Mouse (Mus musculus) MEL-GATA-1-ER (cell line): ENCODE data around the gene Ak7.

Source experiments
- DNase-seq: peaks from one replicate; pipeline ENCODE4 v3.0.0-alpha.2; 2012; ENCODE audit warnings: low read depth; ENCODE audit errors: extremely low read depth

Ak7 gene

DNA sequence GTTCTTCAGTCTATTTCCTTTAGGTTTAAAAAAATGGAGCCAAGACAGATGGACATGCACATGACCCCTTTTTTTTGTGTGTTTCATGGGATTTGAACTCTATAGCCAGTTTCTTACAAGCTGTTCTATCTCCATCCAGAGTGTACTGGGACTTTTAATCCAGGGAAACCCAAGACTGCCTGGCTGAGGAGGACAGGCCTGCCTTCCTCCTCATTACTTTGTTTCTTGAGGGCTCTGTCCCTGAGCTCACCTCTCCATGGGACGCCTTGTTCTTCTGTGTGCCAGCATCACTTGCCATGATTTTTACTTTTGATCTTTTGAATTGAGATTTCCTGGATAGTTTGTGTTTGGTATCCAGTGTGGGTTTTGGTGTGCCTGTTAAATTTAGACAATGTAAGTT, 80.3 kb downstream of the Ak7 start:
- no peak for DNase-seq

DNA sequence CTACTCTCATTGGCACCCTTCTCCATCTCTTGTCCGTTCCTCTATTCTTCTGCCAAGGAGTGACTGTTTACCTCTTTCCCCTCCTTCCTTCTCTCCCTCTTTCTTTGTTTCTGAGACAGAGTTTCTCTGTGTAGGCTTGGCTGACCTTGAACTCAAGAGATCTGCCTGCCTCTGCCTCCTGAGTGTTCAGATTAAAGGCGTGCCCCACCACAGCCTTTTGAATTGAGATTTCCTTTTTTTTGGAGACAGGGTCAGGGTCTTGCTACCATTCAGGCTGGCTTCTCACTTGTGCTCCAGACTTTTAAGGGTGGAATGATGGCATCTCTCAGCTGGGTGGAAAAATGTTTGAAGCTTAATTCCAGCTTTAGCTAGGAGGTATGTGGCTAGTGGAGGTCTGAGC, 81.8 kb downstream of the Ak7 start:
- no peak for DNase-seq

DNA sequence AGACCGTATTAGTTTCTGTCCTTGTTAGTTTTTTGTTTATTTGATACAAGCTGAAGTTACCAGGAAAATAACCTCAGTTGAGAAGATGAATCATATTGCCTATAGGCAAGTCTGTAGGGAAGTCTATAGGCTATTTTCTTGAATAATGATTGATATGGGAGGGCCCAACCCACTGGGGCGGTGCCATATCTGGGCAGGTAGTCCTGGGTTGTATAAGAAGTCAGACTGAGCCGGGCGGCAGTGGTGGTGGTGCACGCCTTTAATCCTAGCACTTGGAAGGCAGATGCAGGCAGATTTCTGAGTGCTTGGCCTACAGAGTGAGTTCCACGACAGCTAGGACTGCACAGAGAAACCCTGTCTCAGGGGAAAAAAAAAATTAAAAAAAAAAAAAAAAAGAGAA, 84.1 kb downstream of the Ak7 start:
- no peak for DNase-seq

DNA sequence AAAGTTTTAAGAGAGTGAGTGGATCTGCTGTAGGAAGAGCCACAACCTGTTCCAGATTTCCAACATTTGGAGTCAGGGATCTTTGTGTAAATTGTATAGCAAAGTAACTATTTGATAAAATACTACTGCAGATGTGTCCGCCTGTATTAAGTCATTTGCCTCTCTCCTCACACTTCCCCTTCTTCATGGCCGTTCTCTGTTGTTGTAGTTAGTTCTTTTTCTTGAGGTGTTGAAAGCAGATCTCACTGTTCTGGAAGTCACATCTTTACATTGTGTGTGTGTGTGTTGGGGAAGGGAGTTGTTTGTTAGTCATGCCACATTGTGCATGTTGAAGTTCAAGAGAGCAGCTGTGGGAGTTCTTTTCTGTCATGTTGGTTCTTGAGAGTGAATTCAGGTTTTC, 89.1 kb downstream of the Ak7 start:
- no peak for DNase-seq

DNA sequence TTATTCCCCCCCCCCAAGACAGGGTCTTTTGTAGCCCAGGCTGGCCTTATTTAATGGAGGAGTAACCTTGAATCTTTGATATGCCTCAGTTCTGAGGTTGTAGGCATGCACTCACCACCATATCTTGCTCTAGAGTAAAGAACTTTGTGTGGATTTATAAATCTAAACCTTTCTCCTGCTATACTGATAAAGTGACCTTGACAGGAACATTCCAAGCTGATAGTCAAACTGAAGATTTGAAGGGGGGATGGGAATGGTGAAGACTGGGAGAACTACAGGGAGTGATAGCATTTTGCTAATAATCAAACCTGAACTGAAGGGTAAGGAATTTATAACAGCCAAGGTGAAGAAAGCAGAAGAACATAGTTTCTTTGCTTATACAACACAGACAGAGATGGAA, 92.2 kb downstream of the Ak7 start:
- DNase-seq: no peak

DNA sequence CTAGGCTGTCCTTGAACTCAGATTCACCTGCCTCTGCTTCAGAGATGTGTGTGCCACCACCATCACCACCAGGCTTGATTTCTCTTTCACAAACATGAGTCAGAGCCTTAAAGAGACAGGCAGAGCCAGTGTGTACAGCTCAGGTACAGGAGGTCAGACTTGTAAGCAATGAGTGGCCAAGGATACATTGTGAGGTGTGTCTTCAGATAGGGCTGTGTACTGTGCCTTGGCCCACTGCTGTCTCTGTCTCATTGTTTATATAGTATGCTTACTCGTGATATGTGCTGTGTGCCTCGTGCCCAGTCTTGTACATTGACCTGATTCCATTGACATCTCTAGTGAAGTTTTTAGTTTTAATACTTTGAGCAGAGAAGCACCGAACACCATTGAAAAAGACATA, 100.0 kb downstream of the Ak7 start:
- DNase-seq: no peak

DNA sequence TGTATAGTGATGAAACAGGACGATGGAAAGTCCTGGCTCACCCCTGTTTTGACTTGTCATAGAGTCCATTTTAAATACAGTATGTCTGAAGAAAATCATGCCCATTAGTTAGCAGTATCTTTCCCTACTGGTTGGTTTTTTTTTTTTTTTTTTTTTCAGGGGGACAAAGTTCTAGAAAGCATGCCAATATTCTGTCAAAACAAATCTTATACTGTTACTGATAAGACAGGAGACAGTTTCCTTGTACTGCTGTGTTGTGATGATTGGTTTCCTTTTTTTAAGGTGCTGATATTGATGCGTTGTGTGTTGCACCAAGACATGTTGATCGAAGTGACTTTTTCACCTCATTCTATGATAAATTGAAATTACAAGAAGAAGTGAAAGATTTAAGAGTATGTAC, 100.4 kb downstream of the Ak7 start:
- no peak for DNase-seq

DNA sequence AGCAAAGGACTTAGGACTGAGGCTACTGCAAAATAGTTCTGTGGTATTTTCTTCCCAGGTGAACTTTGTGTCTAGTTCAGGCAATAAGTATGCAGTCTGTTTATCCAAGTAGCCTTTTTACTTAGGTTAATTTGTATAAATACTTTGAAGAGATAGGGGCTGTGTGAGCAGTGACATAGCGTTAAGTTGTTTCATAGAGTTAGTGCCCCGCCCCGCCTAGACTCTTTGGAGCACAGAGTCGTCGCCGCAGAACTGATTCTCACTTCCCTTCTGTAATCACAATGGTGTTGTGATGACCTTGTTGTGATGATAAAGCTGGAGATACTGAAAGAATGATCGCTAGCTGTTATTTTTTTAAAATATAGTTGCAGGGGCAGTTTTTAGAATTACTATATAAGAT, 101.6 kb downstream of the Ak7 start:
- DNase-seq: no peak

DNA sequence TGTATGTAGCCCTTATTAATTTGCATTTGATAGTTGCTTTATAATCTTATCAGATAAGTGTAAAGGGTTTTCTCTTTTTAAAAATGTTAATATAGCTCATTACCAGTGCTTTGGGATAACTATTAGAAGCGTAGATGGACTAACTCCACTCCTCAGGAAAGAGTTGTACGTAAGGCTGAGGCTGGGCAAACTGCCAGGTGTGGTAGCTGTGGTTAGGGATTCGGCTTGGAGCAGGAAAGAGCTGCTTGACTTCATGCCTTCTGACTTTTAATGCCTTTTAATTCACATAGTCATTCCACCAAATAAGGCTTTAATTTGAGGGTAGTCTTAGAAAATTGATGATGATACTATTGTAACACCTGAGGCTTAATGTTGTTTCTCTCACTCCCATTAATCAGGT, 103.2 kb downstream of the Ak7 start:
- DNase-seq: no peak

DNA sequence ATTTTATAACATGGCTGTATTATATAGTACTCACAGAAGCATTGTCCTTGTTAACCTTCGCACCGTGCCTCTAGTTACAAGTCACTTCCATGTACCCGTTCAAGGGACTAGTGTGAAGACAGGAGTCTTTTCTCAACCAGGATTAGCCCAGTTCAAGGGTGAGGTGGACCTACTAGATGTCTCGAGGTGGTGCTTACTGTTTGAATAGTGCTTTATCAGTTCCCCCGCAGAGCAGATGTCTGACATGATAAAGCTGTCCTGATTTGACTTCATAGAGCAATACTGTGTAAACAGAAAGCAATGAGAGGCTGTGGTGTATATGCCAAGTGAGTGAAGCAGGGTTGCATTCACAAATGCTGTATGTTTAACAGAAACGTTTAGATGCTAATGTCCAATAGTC, 104.8 kb downstream of the Ak7 start:
- no peak for DNase-seq

DNA sequence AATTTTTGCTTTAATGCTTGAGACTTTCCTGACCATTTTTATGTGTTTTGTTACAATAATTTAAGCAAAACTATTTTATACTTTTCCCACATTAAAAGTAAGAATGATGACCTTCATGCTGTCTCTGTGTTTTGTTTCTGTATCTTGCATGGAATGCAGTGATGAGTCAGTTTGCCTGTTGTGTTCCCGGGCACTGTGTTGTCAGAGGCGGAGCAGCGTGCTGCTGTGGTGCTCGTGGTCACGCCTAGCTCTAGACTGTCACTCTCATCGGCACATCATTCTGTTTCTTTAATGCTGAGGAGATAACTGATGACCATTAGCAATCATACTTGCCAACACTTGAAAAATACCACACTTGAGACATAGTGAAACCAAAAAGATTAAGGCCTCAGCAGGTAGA, 108.2 kb downstream of the Ak7 start:
- no peak for DNase-seq

DNA sequence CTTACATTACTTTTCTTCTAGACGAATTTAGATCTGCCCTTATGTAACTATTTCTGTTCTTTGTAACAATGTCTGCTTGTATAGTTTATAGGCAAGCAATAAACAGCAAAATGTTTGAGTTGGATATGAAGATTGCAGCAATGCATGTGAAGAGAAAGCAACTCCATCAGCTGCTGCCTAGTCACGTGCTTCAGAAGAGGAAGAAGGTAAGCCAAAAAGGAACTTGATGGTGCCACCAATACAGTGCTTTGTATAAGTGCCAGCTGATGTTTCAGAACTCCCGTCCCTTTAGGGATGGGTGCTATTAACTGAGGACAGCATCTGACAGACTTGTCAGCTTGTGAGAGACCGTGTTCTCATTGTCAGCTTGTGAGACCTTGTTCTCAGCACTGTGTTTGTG, 117.7 kb downstream of the Ak7 start:
- peak; percentile 38 for DNase-seq

DNA sequence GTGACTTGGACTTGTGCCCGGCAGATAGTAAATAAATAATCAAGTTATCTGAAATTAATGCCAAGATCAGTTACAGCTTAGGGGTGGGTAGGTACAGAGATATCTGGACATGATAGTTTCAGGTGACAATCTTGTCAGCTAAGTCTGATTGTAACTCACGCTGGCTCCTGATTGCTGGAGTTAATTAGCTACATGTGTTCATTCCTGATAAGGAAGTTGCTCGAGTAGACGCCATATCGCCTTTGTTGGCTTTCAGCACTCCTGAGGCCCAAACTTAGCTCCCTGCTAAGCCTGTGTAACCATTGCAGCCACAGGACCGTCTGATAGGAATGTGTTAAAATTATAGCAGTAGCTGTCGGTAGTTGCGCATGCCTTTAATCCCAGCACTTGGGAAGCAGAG, 119.0 kb downstream of the Ak7 start:
- DNase-seq: peak; percentile 70

DNA sequence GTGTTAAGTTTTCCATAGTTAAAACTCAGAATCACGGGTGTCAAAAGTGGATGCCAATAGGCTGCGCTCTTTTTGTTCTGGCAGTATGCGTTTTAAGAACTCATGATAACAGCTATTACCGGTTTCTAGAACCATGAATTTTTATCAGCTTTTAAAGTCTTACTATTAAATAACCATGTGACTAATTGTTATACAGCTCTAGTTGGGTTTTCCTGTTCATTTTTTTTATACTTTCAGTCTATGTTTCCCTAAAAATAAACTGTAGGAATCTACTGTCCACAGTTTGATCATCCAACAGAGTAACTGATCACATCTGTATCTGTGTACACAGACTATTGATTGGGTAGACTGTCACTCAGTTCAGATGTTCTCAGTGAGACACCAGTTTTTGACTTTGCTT, 119.5 kb downstream of the Ak7 start:
- DNase-seq: no peak
